14 mouse cellular contexts compared by ENCODE assay signal in the genomic region with DNA sequence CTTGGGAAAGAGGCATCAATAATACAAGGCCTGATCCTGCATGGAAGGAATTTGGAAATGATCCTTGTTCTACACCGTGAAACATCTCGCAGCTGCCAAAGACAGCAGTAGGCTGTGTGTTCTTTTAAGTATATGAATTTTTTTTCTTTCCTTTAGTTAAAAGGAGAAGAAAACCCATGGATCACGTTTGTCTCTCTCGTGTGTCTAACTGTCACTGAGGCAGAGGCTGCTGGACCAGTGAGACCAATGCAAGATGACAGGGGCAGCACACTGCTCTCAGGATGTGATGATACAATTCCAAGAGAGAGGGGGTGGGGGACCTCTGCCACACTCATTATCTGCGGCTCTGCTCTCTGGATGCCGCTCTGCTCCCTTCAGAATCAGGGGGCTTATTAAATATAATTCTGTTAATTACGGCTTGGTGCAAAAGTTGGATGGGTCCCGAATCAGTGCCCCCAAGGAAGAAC.
A peak's percentile ranks its signal among the peaks of the same experiment; 100 is the strongest.
DNase-seq lines count a peak whose midpoint lies in the region; ATAC-seq and TF ChIP-seq lines count a peak whose summit lies in the region.
"Had no signal": no experiment of that assay in that cellular context is flagged by ENCODE, and none has a peak within 500 bp of the region (broad histone marks: within the 10 kb centered on the region; RNA-seq: fewer than 3 reads in every experiment).

No protein-coding gene starts in this region.

- no peak overlapping the region for H3K27ac ChIP-seq in heart, adult 2 months
- H3K27ac ChIP-seq in embryonic facial prominence, embryonic 12.5 days: no peak overlapping the region
- H3K27ac ChIP-seq in hindbrain, embryonic 15.5 days (replicated peaks): 0 out of 2 replicates have a peak overlapping the region, but pooled peaks have one; percentile 1
- no peak overlapping the region for H3K27ac ChIP-seq in midbrain, embryonic 16.5 days (ENCODE audit: low read length)
- H3K27ac ChIP-seq in kidney, embryonic 14.5 days (ENCODE audit: low read depth, low read length): no peak overlapping the region
- H3K27ac ChIP-seq: intestine, embryonic 15.5 days; liver, embryonic 13.5 days had no signal

- no peak overlapping the region for H3K4me3 ChIP-seq in heart, adult 2 months
- no peak overlapping the region for H3K4me3 ChIP-seq in embryonic facial prominence, embryonic 12.5 days
- no peak overlapping the region for H3K4me3 ChIP-seq in hindbrain, embryonic 15.5 days
- H3K4me3 ChIP-seq in midbrain, embryonic 16.5 days (ENCODE audit: low read depth, low read length): no peak overlapping the region
- H3K4me3 ChIP-seq in kidney, embryonic 14.5 days (ENCODE audit: low read length): no peak overlapping the region
- H3K4me3 ChIP-seq: intestine, embryonic 15.5 days; liver, embryonic 13.5 days had no signal

- no peaks in the 10 kb centered on the region for H3K9me3 ChIP-seq in embryonic facial prominence, embryonic 12.5 days
- H3K9me3 ChIP-seq in hindbrain, embryonic 15.5 days: no peaks in the 10 kb centered on the region
- H3K9me3 ChIP-seq in midbrain, embryonic 16.5 days (replicated peaks; ENCODE audit: control insufficient read depth, low read length, poor library complexity, severe bottlenecking): no peaks in the 10 kb centered on the region; the same call in 1 of the 2 replicates
- no peaks in the 10 kb centered on the region for H3K9me3 ChIP-seq in kidney, embryonic 14.5 days (ENCODE audit: control insufficient read depth, low read length)
- H3K9me3 ChIP-seq: intestine, embryonic 15.5 days; liver, embryonic 13.5 days had no signal

- no peak for TF ChIP-seq CTCF in heart, adult 2 months (IDR thresholded peaks at IDR 0.05)

- no peak for ATAC-seq in embryonic facial prominence, embryonic 12.5 days (ENCODE audit: insufficient number of reproducible peaks, insufficient read depth, low FRiP score, low TSS enrichment)
- peak; percentile 61; the same call in 1 of the 2 replicates for ATAC-seq in hindbrain, embryonic 15.5 days (ENCODE audit: low FRiP score, low read depth)
- peak; percentile 87 for ATAC-seq in midbrain, embryonic 16.5 days
- no peak for ATAC-seq in kidney, embryonic 14.5 days (ENCODE audit: low FRiP score, low TSS enrichment)
- ATAC-seq: intestine, embryonic 15.5 days had no signal

- TF ChIP-seq POLR2A in heart, adult 2 months (IDR thresholded peaks at IDR 0.05; ENCODE audit: insufficient read depth, low read depth, low read length): no peak

- no peak for TF ChIP-seq EP300 in heart, adult 2 months (IDR thresholded peaks at IDR 0.05; ENCODE audit: insufficient read depth, low read depth, low read length)

- H3K4me1 ChIP-seq in heart, adult 2 months (ENCODE audit: control insufficient read depth, insufficient read depth, low read length): no peaks in the 10 kb centered on the region
- peaks cover 9% of the 10 kb centered on the region; the same call in 1 of the 2 replicates for H3K4me1 ChIP-seq in embryonic facial prominence, embryonic 12.5 days
- peaks cover 6% of the 10 kb centered on the region; the same call in 1 of the 2 replicates for H3K4me1 ChIP-seq in hindbrain, embryonic 15.5 days (replicated peaks)
- no peaks in the 10 kb centered on the region; the same call in 1 of the 2 replicates for H3K4me1 ChIP-seq in midbrain, embryonic 16.5 days (ENCODE audit: control insufficient read depth, insufficient read depth, low read length)
- H3K4me1 ChIP-seq in kidney, embryonic 14.5 days (ENCODE audit: control insufficient read depth, insufficient read depth, low read length): no peaks in the 10 kb centered on the region
- H3K4me1 ChIP-seq: intestine, embryonic 15.5 days; liver, embryonic 13.5 days had no signal

- H3K79me2 ChIP-seq in heart, adult 2 months (replicated peaks; ENCODE audit: control insufficient read depth, insufficient read depth, low read length): no peaks in the 10 kb centered on the region

- 64% methylated on average over 8 of the region's 8 CpGs for WGBS in heart, adult 2 months
- 33% methylated on average over 8 of the region's 8 CpGs for WGBS in embryonic facial prominence, embryonic 12.5 days
- WGBS in hindbrain, embryonic 15.5 days: 53% methylated on average over 8 of the region's 8 CpGs
- 25% methylated on average over 8 of the region's 8 CpGs for WGBS in midbrain, embryonic 16.5 days
- WGBS in kidney, embryonic 14.5 days: 73% methylated on average over 8 of the region's 8 CpGs

- H3K27me3 ChIP-seq in heart, adult 2 months (ENCODE audit: control insufficient read depth, insufficient read depth, low read length): no peaks in the 10 kb centered on the region
- no peaks in the 10 kb centered on the region for H3K27me3 ChIP-seq in embryonic facial prominence, embryonic 12.5 days
- H3K27me3 ChIP-seq in hindbrain, embryonic 15.5 days: no peaks in the 10 kb centered on the region
- no peaks in the 10 kb centered on the region for H3K27me3 ChIP-seq in midbrain, embryonic 16.5 days (ENCODE audit: control insufficient read depth, insufficient read depth, low read depth, low read length)
- H3K27me3 ChIP-seq in kidney, embryonic 14.5 days (ENCODE audit: control insufficient read depth, insufficient read depth, low read length): no peaks in the 10 kb centered on the region
- H3K27me3 ChIP-seq: intestine, embryonic 15.5 days; liver, embryonic 13.5 days had no signal

- H3K9ac ChIP-seq in heart, adult 2 months (ENCODE audit: low read depth, low read length): no peak overlapping the region
- no peak overlapping the region for H3K9ac ChIP-seq in embryonic facial prominence, embryonic 12.5 days
- no peak overlapping the region for H3K9ac ChIP-seq in hindbrain, embryonic 15.5 days
- no peak overlapping the region for H3K9ac ChIP-seq in midbrain, embryonic 16.5 days (ENCODE audit: low read depth, low read length)
- no peak overlapping the region for H3K9ac ChIP-seq in kidney, embryonic 14.5 days (ENCODE audit: low read depth, low read length)
- H3K9ac ChIP-seq: intestine, embryonic 15.5 days; liver, embryonic 13.5 days had no signal

- 0 out of 2 replicates have a peak overlapping the region, but pooled peaks have one; percentile 13 for H3K4me2 ChIP-seq in embryonic facial prominence, embryonic 12.5 days (replicated peaks)
- H3K4me2 ChIP-seq in hindbrain, embryonic 15.5 days: no peak overlapping the region
- no peak overlapping the region for H3K4me2 ChIP-seq in midbrain, embryonic 16.5 days (ENCODE audit: low read length)
- H3K4me2 ChIP-seq in kidney, embryonic 14.5 days (replicated peaks; ENCODE audit: low read depth, low read length): no peak overlapping the region
- H3K4me2 ChIP-seq: intestine, embryonic 15.5 days; liver, embryonic 13.5 days had no signal

- no peaks in the 10 kb centered on the region for H3K36me3 ChIP-seq in heart, adult 2 months (ENCODE audit: control insufficient read depth, insufficient read depth, low read length)
- no peaks in the 10 kb centered on the region for H3K36me3 ChIP-seq in embryonic facial prominence, embryonic 12.5 days
- H3K36me3 ChIP-seq in hindbrain, embryonic 15.5 days: no peaks in the 10 kb centered on the region
- H3K36me3 ChIP-seq in midbrain, embryonic 16.5 days (ENCODE audit: control insufficient read depth, insufficient read depth, low read length): no peaks in the 10 kb centered on the region
- no peaks in the 10 kb centered on the region for H3K36me3 ChIP-seq in kidney, embryonic 14.5 days (ENCODE audit: control insufficient read depth, insufficient read depth, low read length)
- H3K36me3 ChIP-seq: intestine, embryonic 15.5 days; liver, embryonic 13.5 days had no signal

- peak; percentile 71 for DNase-seq in heart, adult 11 months
- no peak for DNase-seq in heart, adult 2 months
- DNase-seq in heart, postnatal 36 days: no peak
- DNase-seq in kidney, adult 8-10 months: no peak
- DNase-seq: B cell, adult 2 months; cerebellum, adult 2 months; heart, postnatal 10 days; kidney, postnatal 36 days; liver, embryonic 13.5 days had no signal

- intact Hi-C loops in heart, adult 2 months (cut with DNase I): no loop called here
- intact Hi-C loops in heart, postnatal 36 days (cut with DNase I): no loop called here

Comparison
In these comparisons a context has a peak if more than half of its experiments do, and no peak if none do; other contexts are left out.
1. ATAC-seq: peak in hindbrain, embryonic 15.5 days (single experiment) and midbrain, embryonic 16.5 days (single experiment); none in embryonic facial prominence, embryonic 12.5 days (single experiment) and kidney, embryonic 14.5 days (single experiment).